Mouse (Mus musculus) kidney, postnatal 0 days (tissue): ENCODE results near the gene Tmem274. TPM values are rescaled to one million over a fixed set of nuclear protein-coding genes. Genes with fewer than 3 reads are reported as not detected.

Source experiments
- ATAC-seq: fragments of 200-750 bp; cut with Nextera tagmentation; replicated peaks from 2 replicates; pipeline ENCODE4 v1.8.0; 2017; ENCODE audit warnings: low read depth, moderate number of reproducible peaks, moderate TSS enrichment, moderate library complexity; ENCODE audit not compliant: low FRiP score
- DNase-seq: peaks from one replicate; pipeline ENCODE4 v3.0.0-alpha.2; 2016; ENCODE audit warnings: low spot score
- H3K27ac ChIP-seq: fragments of 300-500 bp; sonication (generic); 2 replicates; pipeline ENCODE4 v1.5.1; 2014; ENCODE audit warnings: mild to moderate bottlenecking
- H3K27me3 ChIP-seq: fragments of 300-500 bp; sonication (generic); 2 replicates; pipeline ENCODE4 v1.6.1; 2014; ENCODE audit warnings: low read length, mixed read lengths; ENCODE audit not compliant: insufficient read depth
- H3K36me3 ChIP-seq: fragments of 300-500 bp; sonication (generic); 2 replicates; pipeline ENCODE4 v1.6.1; 2014; ENCODE audit warnings: low read length, mixed read lengths; ENCODE audit not compliant: insufficient read depth
- H3K4me1 ChIP-seq: fragments of 300-500 bp; sonication (generic); replicated peaks from 2 replicates; pipeline ENCODE4 v1.6.1; 2014; ENCODE audit warnings: antibody characterized with exemption, low read length, mixed read lengths; ENCODE audit not compliant: insufficient read depth
- H3K4me2 ChIP-seq: fragments of 300-500 bp; sonication (generic); 2 replicates; pipeline ENCODE4 v1.6.1; 2014; ENCODE audit warnings: mild to moderate bottlenecking, low read length, moderate library complexity, mixed read lengths
- H3K4me3 ChIP-seq: fragments of 300-500 bp; sonication (generic); replicated peaks from 2 replicates; pipeline ENCODE4 v1.5.1; 2014; ENCODE audit warnings: low read depth, low read length
- H3K9ac ChIP-seq: fragments of 300-500 bp; sonication (generic); 2 replicates; pipeline ENCODE4 v1.6.1; 2014; ENCODE audit warnings: low read depth, low read length
- H3K9me3 ChIP-seq: fragments of 300-500 bp; sonication (generic); replicated peaks from 2 replicates; pipeline ENCODE4 v1.6.1; 2016; ENCODE audit warnings: low read length, inconsistent platforms, mixed read lengths
- CTCF ChIP-seq: IDR thresholded peaks from 2 replicates; pipeline ENCODE4 v1.5.1; 2016; ENCODE audit warnings: antibody characterized with exemption, low read depth, mild to moderate bottlenecking, moderate library complexity
- WGBS: fragments of 180-500 bp; shearing (Covaris S2); extraction: QIAGEN DNeasy Blood & Tissue Kit; methylation state at CpG from one replicate; pipeline ENCODE4 v1.1.7; 2014; 5-methylcytosine and 5-hydroxymethylcytosine counted together
- polyA plus RNA-seq: library from polyadenylated mRNA; unstranded; fragments of >200 nt; fragmentation: Nextera tagmentation; extraction: Ambion mirVana; gene quantifications from 2 replicates; pipeline ENCODE4 v1.2.1, GENCODE M21; 2015

The Tmem274 gene
- polyA plus RNA-seq, 1 experiment from 2014 or later, result not detected

DNA sequence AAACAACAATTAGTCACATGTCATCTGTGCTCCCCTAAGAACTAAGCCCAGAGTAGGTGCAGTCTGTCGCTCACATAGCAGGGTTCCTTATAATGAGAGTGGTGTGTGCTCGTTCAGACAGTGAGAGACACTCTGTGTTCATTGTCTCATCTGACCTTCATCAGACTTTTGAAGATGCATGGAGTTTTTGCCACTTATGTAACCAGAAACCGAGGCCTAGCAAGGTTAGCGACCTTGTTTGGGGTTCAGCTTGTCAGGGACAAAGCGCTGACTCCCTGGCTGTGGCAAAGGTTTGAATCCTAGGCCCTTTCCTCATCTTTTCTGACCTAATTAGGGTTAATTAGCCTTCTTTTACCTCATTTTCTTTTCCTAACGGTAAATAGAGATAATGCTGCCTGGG, 46.8 kb downstream of the Tmem274 start:
- Histone ChIP-seq H3K4me3 (no peak overlapping the region), H3K9me3 (no peaks in the 10 kb centered on the region), H3K4me2 (no peak overlapping the region), H3K4me1 (peaks cover 19% of the 10 kb centered on the region), H3K27ac (no peak overlapping the region), H3K27me3 (no peaks in the 10 kb centered on the region), H3K9ac (no peak overlapping the region), H3K36me3 (no peaks in the 10 kb centered on the region)
- no peak for TF ChIP-seq CTCF
- no peak for ATAC-seq
- no peak for DNase-seq
- WGBS, result 90% methylated on average over 6 of the region's 6 CpGs

DNA sequence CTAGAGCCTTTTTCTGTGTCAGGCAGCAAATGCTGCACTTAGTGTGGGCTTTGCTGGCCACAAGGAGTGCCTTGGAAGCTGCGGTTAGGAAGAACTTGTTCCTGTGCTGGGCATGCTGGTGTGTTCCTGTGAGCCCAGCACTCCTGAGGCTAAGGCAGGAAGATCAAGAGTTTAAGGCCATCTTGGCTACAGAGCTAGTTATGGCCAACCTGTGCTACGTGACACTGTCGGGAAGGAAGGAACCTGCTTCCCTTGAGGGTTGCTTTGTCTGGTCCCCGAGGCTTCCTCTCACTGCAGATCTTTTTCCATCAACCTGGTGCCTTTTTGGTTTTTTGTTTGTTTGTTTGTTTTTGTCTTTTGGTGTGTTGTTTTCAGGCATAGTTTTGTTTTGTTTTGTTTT, 48.0 kb downstream of the Tmem274 start:
- Histone ChIP-seq H3K4me2 (no peak overlapping the region), H3K27ac (no peak overlapping the region), H3K9ac (no peak overlapping the region), H3K27me3 (no peaks in the 10 kb centered on the region), H3K4me1 (peaks cover 18% of the 10 kb centered on the region), H3K4me3 (no peak overlapping the region), H3K36me3 (no peaks in the 10 kb centered on the region), H3K9me3 (no peaks in the 10 kb centered on the region)
- DNase-seq (no peak), ATAC-seq (no peak)
- WGBS, result 84% methylated on average over 4 of the region's 4 CpGs
- no peak for TF ChIP-seq CTCF

DNA sequence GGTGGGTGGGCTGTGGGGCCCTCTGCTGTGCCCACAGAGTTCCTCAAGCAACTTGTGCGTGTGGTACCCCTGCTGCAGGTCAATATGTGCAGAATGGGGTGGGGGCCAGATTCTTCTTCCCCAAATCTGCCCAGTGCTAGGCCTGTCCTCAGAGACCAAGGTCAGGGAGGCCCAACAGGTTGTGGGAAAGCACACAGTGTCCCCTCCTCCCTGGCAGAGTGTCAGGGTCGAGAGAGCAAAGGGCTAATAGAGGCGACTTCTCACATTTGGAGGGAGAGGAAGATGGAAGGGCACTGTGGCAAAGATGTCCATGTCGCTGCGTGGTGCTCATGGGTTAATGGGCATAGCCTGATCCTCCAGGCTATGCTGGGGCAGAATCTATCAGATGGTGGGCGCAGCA, 48.6 kb downstream of the Tmem274 start:
- TF ChIP-seq CTCF, result no peak
- H3K27ac ChIP-seq, result no peak overlapping the region
- peaks cover 18% of the 10 kb centered on the region for H3K4me1 ChIP-seq
- ATAC-seq (no peak), DNase-seq (no peak)
- H3K4me2 ChIP-seq, result no peak overlapping the region
- 59% methylated on average over 6 of the region's 6 CpGs for WGBS
- no peaks in the 10 kb centered on the region for H3K27me3 ChIP-seq
- H3K9ac ChIP-seq, result 0 out of 2 replicates have a peak overlapping the region, but pooled peaks have one; percentile 27
- H3K4me3 ChIP-seq, result no peak overlapping the region
- H3K36me3 ChIP-seq, result no peaks in the 10 kb centered on the region
- no peaks in the 10 kb centered on the region for H3K9me3 ChIP-seq

- 22% methylated on average over 7 of the region's 7 CpGs for WGBS
- Histone ChIP-seq H3K4me2 (0 out of 2 replicates have a peak overlapping the region, but pooled peaks have one; percentile 2), H3K4me3 (no peak overlapping the region), H3K27ac (no peak overlapping the region), H3K9me3 (no peaks in the 10 kb centered on the region), H3K9ac (no peak overlapping the region), H3K36me3 (no peaks in the 10 kb centered on the region), H3K4me1 (peaks cover 18% of the 10 kb centered on the region), H3K27me3 (no peaks in the 10 kb centered on the region)
- ATAC-seq, result no peak; the same call in 1 of the 2 replicates
- DNase-seq, result peak; percentile 61
- TF ChIP-seq CTCF, result no peak
These were observed 49.2 kb downstream of the Tmem274 start for GRCm38 (mm10) chr4:149526330-149526729.

GRCm38 (mm10) chr4:149527621-149528354, 50.6 kb downstream of the Tmem274 start:
- TF ChIP-seq CTCF, result no peak
- no peaks in the 10 kb centered on the region for H3K9me3 ChIP-seq
- H3K4me3 ChIP-seq, result no peak overlapping the region
- no peak overlapping the region for H3K27ac ChIP-seq
- DNase-seq (no peak), ATAC-seq (no peak)
- H3K36me3 ChIP-seq, result no peaks in the 10 kb centered on the region
- H3K4me1 ChIP-seq, result peaks cover 18% of the 10 kb centered on the region
- H3K9ac ChIP-seq, result no peak overlapping the region
- H3K27me3 ChIP-seq, result no peaks in the 10 kb centered on the region
- WGBS, result 59% methylated on average over 15 of the region's 15 CpGs
- no peak overlapping the region for H3K4me2 ChIP-seq

DNA sequence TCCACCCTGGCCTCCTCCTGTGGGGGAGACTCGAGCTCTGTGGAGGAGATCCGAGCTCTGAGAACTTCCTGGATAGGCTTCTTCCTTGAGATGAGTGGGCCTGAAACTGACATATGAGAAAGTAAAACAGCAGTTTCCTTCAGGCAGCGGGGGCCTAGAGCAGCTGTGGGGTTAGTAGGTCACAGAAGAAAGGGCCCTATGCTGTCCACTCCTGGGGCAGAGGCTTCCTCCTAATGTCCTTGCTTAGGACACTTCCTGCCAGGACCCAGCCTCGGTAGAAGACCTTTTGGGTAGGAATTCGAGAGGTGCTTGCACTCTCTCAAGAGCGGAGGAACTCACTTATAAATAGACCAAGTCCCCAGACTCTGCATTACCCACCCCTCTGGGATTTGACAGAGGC, 52.5 kb downstream of the Tmem274 start:
- ATAC-seq (no peak; the same call in 1 of the 2 replicates), DNase-seq (peak; percentile 69)
- H3K9me3 ChIP-seq, result no peaks in the 10 kb centered on the region
- H3K36me3 ChIP-seq, result no peaks in the 10 kb centered on the region
- H3K27me3 ChIP-seq, result no peaks in the 10 kb centered on the region
- no peak for TF ChIP-seq CTCF
- no peak overlapping the region for H3K4me3 ChIP-seq
- peaks cover 18% of the 10 kb centered on the region for H3K4me1 ChIP-seq
- peak overlapping the region; percentile 50; the same call in 1 of the 2 replicates for H3K27ac ChIP-seq
- no peak overlapping the region for H3K4me2 ChIP-seq
- 25% methylated on average over 6 of the region's 6 CpGs for WGBS
- H3K9ac ChIP-seq, result no peak overlapping the region

Other genes with a start within 250 kb of the Tmem274 start
- gene Kif1b, start 169.7 kb upstream of the Tmem274 start, polyA plus RNA-seq, result 19.8 and 19.9 TPM in 2 replicates
- gene Ube4b, start 50.6 kb upstream of the Tmem274 start, polyA plus RNA-seq, result 26.9 and 28.8 TPM in 2 replicates
- gene Rbp7, start 22.4 kb upstream of the Tmem274 start, polyA plus RNA-seq, result 1.3 TPM in 2 replicates
- gene Nmnat1, start 7.8 kb downstream of the Tmem274 start, polyA plus RNA-seq, result 9.6 and 13.5 TPM in 2 replicates
- gene Lzic, start 7.9 kb downstream of the Tmem274 start, polyA plus RNA-seq, result 31.1 and 31.7 TPM in 2 replicates
- 63.3 and 66.3 TPM in 2 replicates for gene Ctnnbip1, start 40.9 kb downstream of the Tmem274 start, polyA plus RNA-seq
- gene Clstn1, start 109.1 kb downstream of the Tmem274 start, polyA plus RNA-seq, result 40.7 and 43.9 TPM in 2 replicates
- gene Pik3cd, start 225.2 kb downstream of the Tmem274 start, polyA plus RNA-seq, result 3.6 and 3.8 TPM in 2 replicates